Mouse (Mus musculus) thymus, postnatal 10 days (tissue): Measurements from ENCODE around the gene Hexim2.

Experiments
- DNase-seq, 2 experiments: peaks; one replicate each; pipeline ENCODE4 v3.0.0; 2021; ENCODE audit warnings: low spot score in 2 of 2

Gene Hexim2

GRCm38 (mm10) chr11:103111881-103112551 is 20.2 kb upstream of the Hexim2 start:
- DNase-seq: peak in 1 of 2 experiments; percentile 13

GRCm38 (mm10) chr11:103112552-103112912 is 19.7 kb upstream of the Hexim2 start:
- DNase-seq: no peak

GRCm38 (mm10) chr11:103113005-103113404 is 19.2 kb upstream of the Hexim2 start:
- no peak for DNase-seq

- DNase-seq: no peak
Measured at GRCm38 (mm10) chr11:103113771-103114170, 18.5 kb upstream of the Hexim2 start.

- DNase-seq: no peak
Measured at GRCm38 (mm10) chr11:103114270-103114943, 17.8 kb upstream of the Hexim2 start.

- DNase-seq: peak; percentile 73 to 79
Measured at GRCm38 (mm10) chr11:103115163-103116007, 16.8 kb upstream of the Hexim2 start.

- peak; percentile 100 for DNase-seq
Measured at GRCm38 (mm10) chr11:103116008-103116818, 16.0 kb upstream of the Hexim2 start, which contains the start of gene Hexim1. TSS of gene Hexim1 (plus strand) at chr11:103116231.

- DNase-seq: peak; percentile 70 to 80
Measured at GRCm38 (mm10) chr11:103116959-103117590, 15.2 kb upstream of the Hexim2 start.

GRCm38 (mm10) chr11:103117591-103118009 is 14.6 kb upstream of the Hexim2 start:
- no peak for DNase-seq

GRCm38 (mm10) chr11:103118866-103119265 is 13.4 kb upstream of the Hexim2 start:
- DNase-seq: no peak

- DNase-seq: no peak
Measured at GRCm38 (mm10) chr11:103119609-103120008, 12.6 kb upstream of the Hexim2 start.

- DNase-seq: no peak
Measured at GRCm38 (mm10) chr11:103120315-103120714, 11.9 kb upstream of the Hexim2 start.

- peak; percentile 100 for DNase-seq
Measured at GRCm38 (mm10) chr11:103132576-103133455, 587 bp downstream of the Hexim2 start.

GRCm38 (mm10) chr11:103133456-103134185 is 1.4 kb downstream of the Hexim2 start:
- DNase-seq: no peak

GRCm38 (mm10) chr11:103134221-103134620 is 2.0 kb downstream of the Hexim2 start:
- DNase-seq: no peak

- DNase-seq: no peak
Measured at GRCm38 (mm10) chr11:103136039-103136577, 3.9 kb downstream of the Hexim2 start.

- DNase-seq: no peak
Measured at GRCm38 (mm10) chr11:103139951-103140762, 7.9 kb downstream of the Hexim2 start.

- DNase-seq: no peak
Measured at GRCm38 (mm10) chr11:103140763-103141100, 8.5 kb downstream of the Hexim2 start.
